Mouse (Mus musculus): ENCODE measurements around the gene Exoc4. TPM values are rescaled to one million over a fixed set of nuclear protein-coding genes. Genes with fewer than 3 reads are reported as not detected.
A peak's percentile ranks its signal among the peaks of the same experiment; 100 is the strongest.

The Exoc4 gene
- polyA plus RNA-seq, 1 experiment, result 23.0 TPM

- Histone ChIP-seq H3K4me3 (replicated peaks; ENCODE audit: insufficient read depth, low read depth, low read length) (no peak overlapping the region), H3K27me3 (ENCODE audit: control insufficient read depth, insufficient read depth, low read length) (no peaks in the 10 kb centered on the region), H3K4me1 (ENCODE audit: control insufficient read depth, insufficient read depth, low read length) (no peaks in the 10 kb centered on the region), H3K27ac (ENCODE audit: insufficient read depth, low read length) (no peak overlapping the region)
- 16% methylated on average over 3 of the region's 3 CpGs for WGBS
- TF ChIP-seq POLR2A (IDR thresholded peaks at IDR 0.05; ENCODE audit: borderline replicate concordance, insufficient read depth, low read length), result no peak
- no peak for TF ChIP-seq CTCF (IDR thresholded peaks at IDR 0.05; ENCODE audit: borderline replicate concordance, insufficient read depth, low read depth, low read length)
- peak in 1 of 2 experiments; percentile 27 for DNase-seq
Measured at GRCm38 (mm10) chr6:33382176-33382575, 133.3 kb downstream of the Exoc4 start.

- DNase-seq, result no peak
- Histone ChIP-seq H3K27ac (ENCODE audit: insufficient read depth, low read length) (no peak overlapping the region), H3K4me3 (replicated peaks; ENCODE audit: insufficient read depth, low read depth, low read length) (no peak overlapping the region), H3K4me1 (ENCODE audit: control insufficient read depth, insufficient read depth, low read length) (no peaks in the 10 kb centered on the region), H3K27me3 (ENCODE audit: control insufficient read depth, insufficient read depth, low read length) (no peaks in the 10 kb centered on the region)
- 89% methylated on average over 2 of the region's 2 CpGs for WGBS
- TF ChIP-seq POLR2A (IDR thresholded peaks at IDR 0.05; ENCODE audit: borderline replicate concordance, insufficient read depth, low read length) (no peak), CTCF (IDR thresholded peaks at IDR 0.05; ENCODE audit: borderline replicate concordance, insufficient read depth, low read depth, low read length) (no peak)
Measured at GRCm38 (mm10) chr6:33392020-33392419, 143.1 kb downstream of the Exoc4 start.

- Histone ChIP-seq H3K4me3 (replicated peaks; ENCODE audit: insufficient read depth, low read depth, low read length) (no peak overlapping the region), H3K4me1 (ENCODE audit: control insufficient read depth, insufficient read depth, low read length) (no peaks in the 10 kb centered on the region), H3K27me3 (ENCODE audit: control insufficient read depth, insufficient read depth, low read length) (no peaks in the 10 kb centered on the region), H3K27ac (ENCODE audit: insufficient read depth, low read length) (no peak overlapping the region)
- TF ChIP-seq CTCF (IDR thresholded peaks at IDR 0.05; ENCODE audit: borderline replicate concordance, insufficient read depth, low read depth, low read length) (no peak), POLR2A (IDR thresholded peaks at IDR 0.05; ENCODE audit: borderline replicate concordance, insufficient read depth, low read length) (no peak)
- DNase-seq, result no peak
- 77% methylated on average over 1 of the region's 1 CpGs for WGBS
Measured at GRCm38 (mm10) chr6:33399491-33399890, 150.6 kb downstream of the Exoc4 start.

- Histone ChIP-seq H3K4me1 (ENCODE audit: control insufficient read depth, insufficient read depth, low read length) (0 out of 2 replicates have a peak, but pooled peaks cover 3% of the 10 kb centered on the region), H3K27me3 (ENCODE audit: control insufficient read depth, insufficient read depth, low read length) (no peaks in the 10 kb centered on the region), H3K27ac (ENCODE audit: insufficient read depth, low read length) (no peak overlapping the region), H3K4me3 (replicated peaks; ENCODE audit: insufficient read depth, low read depth, low read length) (no peak overlapping the region)
- 86% methylated on average over 2 of the region's 2 CpGs for WGBS
- no peak for TF ChIP-seq CTCF (IDR thresholded peaks at IDR 0.05; ENCODE audit: borderline replicate concordance, insufficient read depth, low read depth, low read length)
- TF ChIP-seq POLR2A (IDR thresholded peaks at IDR 0.05; ENCODE audit: borderline replicate concordance, insufficient read depth, low read length), result no peak
- DNase-seq, result no peak
Measured at GRCm38 (mm10) chr6:33401161-33401560, 152.3 kb downstream of the Exoc4 start.

GRCm38 (mm10) chr6:33405562-33406275 lies 156.8 kb downstream of the Exoc4 start:
- DNase-seq, result peak in 1 of 2 experiments; percentile 18
- Histone ChIP-seq H3K27ac (ENCODE audit: insufficient read depth, low read length) (no peak overlapping the region), H3K4me3 (replicated peaks; ENCODE audit: insufficient read depth, low read depth, low read length) (no peak overlapping the region), H3K27me3 (ENCODE audit: control insufficient read depth, insufficient read depth, low read length) (no peaks in the 10 kb centered on the region), H3K4me1 (ENCODE audit: control insufficient read depth, insufficient read depth, low read length) (0 out of 2 replicates have a peak, but pooled peaks cover 3% of the 10 kb centered on the region)
- 69% methylated on average over 4 of the region's 4 CpGs for WGBS
- TF ChIP-seq POLR2A (IDR thresholded peaks at IDR 0.05; ENCODE audit: borderline replicate concordance, insufficient read depth, low read length) (no peak), CTCF (IDR thresholded peaks at IDR 0.05; ENCODE audit: borderline replicate concordance, insufficient read depth, low read depth, low read length) (peak; percentile 49; the same call in 1 of the 2 replicates)

- 91% methylated on average over 3 of the region's 3 CpGs for WGBS
- H3K4me3 ChIP-seq (replicated peaks; ENCODE audit: insufficient read depth, low read depth, low read length), result no peak overlapping the region
- H3K27me3 ChIP-seq (ENCODE audit: control insufficient read depth, insufficient read depth, low read length), result no peaks in the 10 kb centered on the region
- no peak overlapping the region for H3K27ac ChIP-seq (ENCODE audit: insufficient read depth, low read length)
- H3K4me1 ChIP-seq (ENCODE audit: control insufficient read depth, insufficient read depth, low read length), result 0 out of 2 replicates have a peak, but pooled peaks cover 3% of the 10 kb centered on the region
- no peak for TF ChIP-seq CTCF (IDR thresholded peaks at IDR 0.05; ENCODE audit: borderline replicate concordance, insufficient read depth, low read depth, low read length)
- no peak for TF ChIP-seq POLR2A (IDR thresholded peaks at IDR 0.05; ENCODE audit: borderline replicate concordance, insufficient read depth, low read length)
- DNase-seq, result no peak
Measured at GRCm38 (mm10) chr6:33409586-33409985, 160.7 kb downstream of the Exoc4 start.

- no peak for DNase-seq
Measured at GRCm38 (mm10) chr6:33425007-33425406, 176.1 kb downstream of the Exoc4 start.

GRCm38 (mm10) chr6:33431207-33431787 lies 182.4 kb downstream of the Exoc4 start:
- Histone ChIP-seq H3K4me3 (replicated peaks; ENCODE audit: insufficient read depth, low read depth, low read length) (no peak overlapping the region), H3K27ac (ENCODE audit: insufficient read depth, low read length) (no peak overlapping the region), H3K4me1 (ENCODE audit: control insufficient read depth, insufficient read depth, low read length) (no peaks in the 10 kb centered on the region), H3K27me3 (ENCODE audit: control insufficient read depth, insufficient read depth, low read length) (no peaks in the 10 kb centered on the region)
- TF ChIP-seq CTCF (IDR thresholded peaks at IDR 0.05; ENCODE audit: borderline replicate concordance, insufficient read depth, low read depth, low read length) (no peak), POLR2A (IDR thresholded peaks at IDR 0.05; ENCODE audit: borderline replicate concordance, insufficient read depth, low read length) (no peak)
- 86% methylated on average over 4 of the region's 4 CpGs for WGBS
- no peak for DNase-seq

More at GRCm38 (mm10) chr6:33425007-33425406, 176.1 kb downstream of the Exoc4 start:
- Histone ChIP-seq H3K27me3 (ENCODE audit: control insufficient read depth, insufficient read depth, low read length) (no peaks in the 10 kb centered on the region), H3K4me3 (replicated peaks; ENCODE audit: insufficient read depth, low read depth, low read length) (no peak overlapping the region), H3K4me1 (ENCODE audit: control insufficient read depth, insufficient read depth, low read length) (no peaks in the 10 kb centered on the region), H3K27ac (ENCODE audit: insufficient read depth, low read length) (no peak overlapping the region)
- TF ChIP-seq CTCF (IDR thresholded peaks at IDR 0.05; ENCODE audit: borderline replicate concordance, insufficient read depth, low read depth, low read length), result no peak
- no peak for TF ChIP-seq POLR2A (IDR thresholded peaks at IDR 0.05; ENCODE audit: borderline replicate concordance, insufficient read depth, low read length)
